Mouse (Mus musculus) heart, postnatal 10 days (tissue): ENCODE data around the gene Hax1. TPM values are rescaled to one million over a fixed set of nuclear protein-coding genes. Genes with fewer than 3 reads are reported as not detected.

Experiments used
- DNase-seq, 2 experiments: peaks; one replicate each; pipeline ENCODE4 v3.0.0; 2021
- intact Hi-C: fragments of 180-260 bp; cut with DNase I; formaldehyde crosslinking; loops from one replicate; pipeline ENCODE4 v1.15.1; 2025
- total RNA-seq, 2 experiments: library from RNA; stranded (reverse); gene quantifications; 2 replicates each; pipeline ENCODE4 v1.2.3; 2021

Hax1 gene
- 10 to 100 TPM; 43.6 to 44.1 TPM for total RNA-seq

- intact Hi-C loops: no loop called here
- peak; percentile 96 to 97 for DNase-seq
Observed at GRCm38 (mm10) chr3:89998612-89999054, at the start of gene Hax1. TSS of gene Hax1 (minus strand) at chr3:89998780.

DNA sequence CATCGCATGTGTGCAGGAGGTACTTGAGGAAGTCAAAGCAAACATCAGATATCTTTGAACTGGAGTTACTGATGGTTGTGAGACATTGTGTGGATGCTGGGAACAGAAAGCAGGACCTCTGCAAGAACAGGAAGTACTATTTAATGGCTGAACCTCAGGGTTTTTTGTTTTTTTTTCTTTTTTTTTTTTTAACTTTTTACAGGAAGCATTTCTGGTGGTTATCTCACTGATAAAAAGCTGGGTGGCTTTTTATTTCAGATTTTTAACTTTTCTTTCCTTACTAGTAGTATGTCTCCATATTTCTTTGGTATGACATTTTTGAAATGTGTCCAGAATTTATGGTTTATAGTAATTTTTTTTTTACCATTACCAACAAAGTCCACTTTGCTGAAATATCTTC, 37.7 kb upstream of the Hax1 start:
- DNase-seq: no peak

DNA sequence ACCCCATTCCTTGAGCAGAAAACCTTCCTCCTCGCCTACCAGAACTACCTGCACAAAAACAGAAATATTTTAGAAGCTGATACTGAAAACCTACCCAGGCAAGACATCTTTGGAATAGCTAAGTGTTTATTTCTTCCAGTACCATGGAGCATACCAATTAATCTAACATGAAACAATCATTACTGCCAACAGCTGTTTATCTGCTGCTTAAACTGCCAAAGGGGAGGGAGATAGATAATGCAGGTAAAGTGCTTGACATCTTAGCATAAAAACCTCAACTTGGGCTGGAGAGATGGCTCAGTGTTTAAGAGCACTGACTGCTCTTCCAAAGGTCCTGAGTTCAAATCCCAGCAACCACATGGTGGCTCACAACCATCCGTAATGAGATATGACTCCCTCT, 36.1 kb upstream of the Hax1 start:
- intact Hi-C loops: no loop called here
- no peak for DNase-seq

More for the DNA sequence above, 37.7 kb upstream of the Hax1 start:
- intact Hi-C loops: no loop called here

- intact Hi-C loops: no loop called here
- DNase-seq: no peak
Observed at GRCm38 (mm10) chr3:90016626-90017025, 18.0 kb upstream of the Hax1 start.

DNA sequence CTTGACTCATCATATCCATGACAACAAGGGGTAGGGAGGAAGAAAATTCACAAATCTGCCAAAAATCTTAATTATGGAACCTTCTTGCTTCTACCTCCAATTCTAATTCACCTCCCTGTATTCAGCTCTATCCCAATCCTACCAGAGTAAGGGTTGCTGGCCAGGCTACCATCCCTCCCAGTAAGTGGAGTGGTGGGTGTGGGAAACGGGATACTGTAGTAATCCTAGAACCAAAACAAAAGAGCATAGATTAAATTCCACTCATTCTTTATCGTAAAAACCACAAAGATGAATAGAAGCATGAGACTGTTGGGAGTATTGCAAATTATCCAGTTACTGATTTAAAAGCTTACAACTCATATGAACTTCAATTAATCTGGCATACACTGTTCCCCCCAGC, 11.7 kb upstream of the Hax1 start:
- intact Hi-C loops: no loop called here
- DNase-seq: no peak

GRCm38 (mm10) chr3:90004091-90004796, 5.7 kb upstream of the Hax1 start:
- intact Hi-C loops: no loop called here
- no peak for DNase-seq

DNA sequence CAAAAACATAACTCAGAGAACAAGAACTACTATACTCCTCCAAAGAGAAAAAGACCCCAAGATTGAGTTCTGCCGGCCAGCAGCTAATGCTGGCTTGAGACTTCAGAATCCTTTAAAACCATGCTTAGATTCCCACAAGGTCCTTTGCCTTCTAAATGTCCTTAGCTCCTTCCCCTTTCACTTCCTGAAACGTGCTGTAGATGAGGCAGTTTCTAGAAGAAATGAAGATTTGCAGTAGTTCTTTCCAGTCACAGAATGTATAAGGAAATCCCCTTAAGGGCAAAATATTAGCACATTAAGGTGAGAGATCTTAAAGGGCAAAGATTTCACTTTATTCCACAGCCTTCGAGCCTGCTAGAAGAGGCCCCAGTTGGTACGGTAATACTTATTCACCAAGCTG, 1.2 kb upstream of the Hax1 start:
- intact Hi-C loops: no loop called here
- no peak for DNase-seq

- intact Hi-C loops: no loop called here
Observed at GRCm38 (mm10) chr3:89999090-89999489, 510 bp upstream of the Hax1 start.

DNA sequence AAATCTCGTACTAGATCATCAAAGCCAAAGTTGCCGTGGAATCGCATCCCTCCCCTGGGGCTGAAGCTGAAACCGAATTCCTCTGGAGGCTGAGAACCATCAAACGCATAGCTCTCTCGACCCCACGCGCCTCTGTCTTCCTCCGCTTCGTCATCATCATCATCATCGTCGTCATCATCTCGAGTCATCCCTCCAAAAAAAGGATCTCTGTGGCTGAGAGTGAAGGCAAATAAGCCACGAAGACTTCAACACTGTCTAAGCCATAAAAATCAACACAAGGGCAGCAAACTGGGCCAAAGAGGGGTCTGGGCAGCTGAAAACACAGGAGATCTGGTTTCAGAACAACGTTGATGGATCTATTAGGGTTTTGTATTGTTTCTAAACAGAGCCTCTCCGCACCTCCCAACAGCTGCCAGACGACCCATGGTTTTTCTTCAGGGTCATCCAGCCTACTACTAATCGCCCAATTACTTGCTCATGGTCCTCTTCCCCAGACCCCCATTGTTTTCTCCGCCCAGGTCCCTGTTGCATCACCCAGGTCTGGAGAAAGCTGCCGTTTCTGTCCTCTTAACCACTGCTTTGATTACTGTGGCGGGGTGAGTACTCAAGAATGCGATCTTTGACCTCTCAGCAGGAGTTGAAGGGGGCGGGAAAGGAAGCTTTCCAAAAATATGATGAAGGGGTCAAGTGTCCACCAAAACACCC, 637 bp downstream of the Hax1 start:
- intact Hi-C loops: no loop called here
- peak in 1 of 2 experiments; percentile 13 for DNase-seq

More at GRCm38 (mm10) chr3:89999090-89999489, 510 bp upstream of the Hax1 start:
- no peak for DNase-seq

- no peak for DNase-seq
- intact Hi-C loops: no loop called here
Observed at GRCm38 (mm10) chr3:89994807-89995515, 3.6 kb downstream of the Hax1 start.

GRCm38 (mm10) chr3:89987822-89988221, 10.8 kb downstream of the Hax1 start:
- no peak for DNase-seq
- intact Hi-C loops: no loop called here

DNA sequence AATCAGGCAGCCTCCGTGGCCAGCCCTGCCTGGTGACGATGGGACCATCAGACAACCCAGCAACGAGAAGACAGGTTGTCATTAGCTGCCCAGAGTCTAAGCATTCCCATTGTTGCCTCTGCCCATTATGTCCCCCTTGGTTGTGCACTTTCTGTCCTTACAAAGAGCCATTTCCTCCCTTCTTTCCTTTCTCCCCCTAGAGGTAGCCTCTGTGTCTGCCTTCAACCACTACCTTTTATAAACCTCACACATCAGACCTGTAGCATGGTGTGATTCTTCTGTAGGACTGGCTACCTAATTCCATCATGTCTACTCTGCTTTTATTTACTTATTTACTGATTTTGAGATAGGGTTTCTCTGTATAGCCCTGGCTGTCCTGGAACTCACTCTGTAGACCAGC, 11.4 kb downstream of the Hax1 start:
- intact Hi-C loops: no loop called here
- no peak for DNase-seq

DNA sequence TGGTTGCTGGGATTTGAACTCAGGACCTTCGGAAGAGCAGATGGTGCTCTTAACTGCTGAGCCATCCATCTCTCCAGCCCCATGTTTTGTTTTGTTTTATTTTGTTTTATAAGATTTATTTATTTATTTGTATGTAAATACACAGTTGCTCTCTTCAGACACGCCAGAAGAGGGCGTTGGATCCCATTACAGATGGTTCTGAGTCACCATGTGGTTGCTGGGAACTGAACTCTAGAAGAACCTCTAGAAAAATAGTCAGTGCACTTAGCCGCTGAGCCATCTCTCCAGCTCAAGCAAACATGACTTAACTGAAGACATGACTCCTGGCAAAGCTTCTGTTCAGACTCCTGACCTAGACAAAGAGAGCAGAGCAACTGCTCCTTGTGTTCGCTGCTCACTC, 16.2 kb downstream of the Hax1 start:
- DNase-seq: no peak
- intact Hi-C loops: no loop called here

GRCm38 (mm10) chr3:89976859-89977258, 21.7 kb downstream of the Hax1 start:
- intact Hi-C loops: no loop called here

DNA sequence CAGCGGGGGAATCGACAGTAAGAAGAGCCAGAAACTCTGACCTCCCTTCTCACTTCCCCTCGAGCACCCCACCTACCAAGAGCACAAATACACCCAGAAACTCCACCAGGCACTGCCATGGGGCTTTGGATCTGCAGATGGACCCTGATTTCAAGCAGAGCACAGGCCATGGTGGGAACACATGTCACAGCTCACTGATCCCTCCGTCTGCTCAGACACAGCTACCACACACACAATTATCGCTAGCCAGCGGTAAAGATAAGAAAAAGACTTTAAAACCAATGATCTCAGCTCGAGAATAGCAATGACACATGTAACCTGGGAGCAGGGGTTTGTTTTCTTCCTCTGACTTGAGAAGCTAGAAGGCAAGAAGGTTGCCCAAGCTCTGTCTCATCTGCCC, 30.1 kb downstream of the Hax1 start:
- DNase-seq: no peak
- intact Hi-C loops: no loop called here

More at GRCm38 (mm10) chr3:89976859-89977258, 21.7 kb downstream of the Hax1 start:
- DNase-seq: no peak

GRCm38 (mm10) chr3:89966946-89967345, 31.6 kb downstream of the Hax1 start:
- intact Hi-C loops: no loop called here

GRCm38 (mm10) chr3:89965972-89966371, 32.6 kb downstream of the Hax1 start:
- intact Hi-C loops: no loop called here
- DNase-seq: no peak

More at GRCm38 (mm10) chr3:89966946-89967345, 31.6 kb downstream of the Hax1 start:
- DNase-seq: no peak

DNA sequence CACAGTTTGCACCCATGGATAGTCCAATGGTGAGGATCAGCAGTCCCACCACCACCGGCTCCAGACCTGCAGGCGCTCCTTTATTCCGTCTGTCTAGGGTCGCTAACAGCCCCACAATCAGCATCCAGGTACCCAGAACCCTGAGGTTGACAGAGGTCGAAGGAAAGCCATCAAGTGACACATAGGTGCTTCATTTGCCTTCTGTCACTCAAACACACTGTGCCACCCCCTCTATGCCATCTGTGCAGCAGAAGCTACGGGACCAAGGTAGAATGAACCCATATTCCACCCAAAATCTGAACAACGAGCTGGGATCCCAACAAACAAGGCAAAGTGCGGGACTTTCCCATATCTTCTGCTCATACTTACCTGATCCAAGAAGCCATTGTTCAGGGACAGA, 33.0 kb downstream of the Hax1 start:
- no peak for DNase-seq
- intact Hi-C loops: no loop called here

- DNase-seq: peak; percentile 80 to 83
- intact Hi-C loops: loop anchor here (1.0 to 5.0 kb wide), 3 partner anchors 11 to 102 kb away; partner anchors contain the start of genes 4933434E20Rik and Ubap2l
Observed at GRCm38 (mm10) chr3:89963926-89964739, 34.4 kb downstream of the Hax1 start.

DNA sequence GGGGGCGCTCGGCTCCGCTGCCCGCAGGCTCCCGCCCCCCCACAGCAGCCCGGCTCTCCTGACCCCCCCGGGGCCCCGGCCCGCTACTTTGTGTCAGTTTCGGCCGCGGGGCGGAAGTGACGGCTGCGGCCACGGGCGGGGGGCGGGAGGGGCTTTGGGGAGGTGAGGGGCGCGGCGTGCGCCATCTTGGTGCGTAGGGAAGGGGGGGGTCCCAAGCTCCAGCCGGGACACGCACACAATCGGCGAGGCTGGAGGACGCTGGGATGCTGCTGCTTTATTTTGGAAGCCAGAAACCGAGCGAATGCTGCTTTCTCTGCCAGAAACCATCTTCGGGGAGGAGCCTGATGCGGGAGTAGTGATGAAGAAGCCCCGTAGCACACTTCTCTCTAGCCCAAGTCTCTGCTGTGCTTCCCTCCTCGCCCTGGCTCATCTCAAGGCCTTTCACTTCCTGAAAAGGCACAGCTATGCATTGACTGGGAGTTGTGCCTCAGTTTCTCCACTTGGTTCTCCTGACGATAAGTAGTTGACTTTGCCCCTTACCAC, 35.3 kb downstream of the Hax1 start, which contains the start of gene Atp8b2:
Gene Atp8b2 (minus strand): TSS at position 288 of the 543 bp plus-strand sequence.
- DNase-seq: peak; percentile 74 to 78
- intact Hi-C loops: loop anchor here (5.0 kb wide), 2 partner anchors 89 to 101 kb away; partner anchors contain the start of genes 4933434E20Rik and Ubap2l
